Mouse (Mus musculus): ENCODE results near the gene Dagla.

Dagla gene

DNA sequence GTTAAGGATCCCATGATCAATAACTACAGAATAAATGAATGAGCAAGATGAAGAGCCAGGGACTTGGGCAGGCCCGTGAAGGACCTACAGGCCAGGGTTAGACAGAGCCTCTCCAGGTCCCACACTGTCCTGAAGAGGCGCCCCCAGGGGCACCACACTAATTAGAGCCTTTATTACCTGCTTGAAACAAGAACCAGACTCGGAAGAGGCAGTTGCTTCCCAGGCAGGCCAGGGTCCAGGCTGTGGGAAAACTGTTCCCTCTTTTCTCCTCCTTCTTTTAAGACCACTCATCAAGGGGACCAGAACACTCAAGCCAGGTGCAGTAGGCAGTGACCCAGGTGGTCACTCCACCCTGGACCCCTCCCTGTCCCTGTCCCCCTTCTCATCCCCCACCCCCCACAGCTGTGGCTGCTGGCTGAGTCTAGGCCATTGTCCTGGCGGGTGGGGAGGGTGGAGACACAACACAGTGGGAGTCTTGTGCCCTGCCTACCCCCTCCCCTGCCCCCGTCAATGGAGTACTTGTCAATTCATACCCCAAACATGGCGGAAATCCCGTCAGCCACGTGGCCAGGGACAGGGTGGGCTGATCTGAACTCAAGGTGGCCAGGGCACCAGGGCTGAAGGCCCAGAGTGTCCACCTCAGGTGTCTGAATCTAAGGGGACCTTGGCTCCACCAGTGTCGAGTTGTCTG, 72.2 kb downstream of the Dagla start:
- no peak for DNase-seq

GRCm38 (mm10) chr19:10231871-10232270, 72.8 kb downstream of the Dagla start:
- DNase-seq = no peak

DNA sequence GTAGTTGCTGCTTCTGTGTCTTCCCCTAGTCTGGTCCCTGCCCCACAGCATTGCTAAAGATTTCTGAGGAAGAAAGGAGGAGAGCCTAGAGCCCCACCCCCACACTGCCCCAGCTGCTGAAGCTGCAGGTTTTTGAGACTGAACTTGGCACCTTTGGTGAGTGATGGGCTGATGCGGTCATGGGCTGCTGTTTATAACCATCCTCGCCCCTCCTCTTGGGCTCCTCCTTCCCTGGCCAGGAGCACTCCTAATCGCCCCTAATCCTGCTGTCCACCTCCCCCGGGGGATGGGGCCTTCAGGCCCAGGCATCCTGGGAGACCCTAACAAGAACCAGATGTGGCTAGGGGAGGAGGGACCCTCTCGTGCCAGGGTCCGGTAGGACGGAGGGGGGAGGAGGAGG, 73.7 kb downstream of the Dagla start:
- DNase-seq = peak; percentile 36

GRCm38 (mm10) chr19:10225767-10226166, 78.9 kb downstream of the Dagla start:
- DNase-seq = no peak

- peak; percentile 60 for DNase-seq
Measured at GRCm38 (mm10) chr19:10224637-10225453, 79.8 kb downstream of the Dagla start.

GRCm38 (mm10) chr19:10223561-10223960, 81.1 kb downstream of the Dagla start:
- DNase-seq = no peak

DNA sequence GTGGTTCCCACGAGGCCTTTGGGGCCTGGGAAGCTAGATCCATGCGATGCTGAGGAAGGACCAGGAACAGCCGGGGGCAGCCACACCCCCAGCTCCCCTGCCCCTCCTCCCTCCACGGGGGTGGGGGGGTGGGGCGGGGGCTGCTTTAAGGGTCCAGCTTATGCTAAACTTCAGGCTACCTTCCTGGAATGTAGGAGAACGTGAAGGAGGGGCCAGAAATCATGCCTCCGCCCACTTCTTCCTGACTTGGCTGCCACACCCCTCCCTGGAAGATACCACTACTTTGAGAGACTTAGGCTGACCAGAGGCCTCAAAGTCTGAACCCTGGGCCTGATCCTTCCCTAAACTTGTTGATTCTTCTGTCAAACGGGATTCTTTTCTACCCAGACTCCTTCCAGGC, 82.0 kb downstream of the Dagla start:
- DNase-seq = no peak

DNA sequence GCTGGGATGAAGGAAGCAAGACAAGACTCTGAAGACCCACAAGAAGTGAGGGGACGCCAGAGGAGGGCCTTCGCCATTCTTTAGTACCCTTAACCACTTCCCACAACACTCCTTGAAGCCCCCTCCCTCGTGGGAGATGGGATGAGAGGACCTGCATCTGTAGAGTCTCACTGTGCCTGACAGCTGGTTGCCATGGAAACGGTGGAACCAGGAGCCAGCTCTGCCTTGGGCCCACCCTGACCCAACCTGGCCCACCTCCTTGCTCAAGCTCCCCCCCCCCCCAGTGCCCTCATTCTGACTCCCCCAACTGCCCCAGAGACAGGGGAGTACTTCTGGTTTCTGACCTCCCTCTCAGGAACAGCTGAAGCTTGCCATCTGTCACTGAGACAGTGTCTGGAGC, 83.1 kb downstream of the Dagla start:
- DNase-seq = peak; percentile 44

DNA sequence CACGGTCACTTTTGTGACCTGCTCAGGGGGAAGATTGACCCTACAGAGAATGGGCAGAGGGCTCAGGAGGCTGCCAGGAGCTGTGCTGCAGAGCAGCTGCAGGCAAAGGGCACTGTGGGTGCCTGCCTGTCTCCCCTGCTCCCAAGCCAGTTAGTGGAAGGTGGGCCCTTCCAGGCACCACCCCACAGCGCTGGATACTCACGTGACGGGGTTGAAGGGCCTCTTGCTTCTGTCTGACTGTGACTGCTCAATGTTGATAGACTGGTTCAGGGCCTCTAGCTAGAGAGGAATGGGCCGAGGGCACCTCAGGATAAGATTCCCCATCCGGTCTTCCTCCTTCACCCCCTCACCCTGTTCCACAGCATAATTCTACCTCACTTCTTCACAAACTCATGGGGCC, 85.1 kb downstream of the Dagla start:
- DNase-seq = no peak

- peak; percentile 73 for DNase-seq
Measured at GRCm38 (mm10) chr19:10219108-10219507, 85.6 kb downstream of the Dagla start.

- DNase-seq = no peak
Measured at GRCm38 (mm10) chr19:10216101-10216500, 88.6 kb downstream of the Dagla start.

DNA sequence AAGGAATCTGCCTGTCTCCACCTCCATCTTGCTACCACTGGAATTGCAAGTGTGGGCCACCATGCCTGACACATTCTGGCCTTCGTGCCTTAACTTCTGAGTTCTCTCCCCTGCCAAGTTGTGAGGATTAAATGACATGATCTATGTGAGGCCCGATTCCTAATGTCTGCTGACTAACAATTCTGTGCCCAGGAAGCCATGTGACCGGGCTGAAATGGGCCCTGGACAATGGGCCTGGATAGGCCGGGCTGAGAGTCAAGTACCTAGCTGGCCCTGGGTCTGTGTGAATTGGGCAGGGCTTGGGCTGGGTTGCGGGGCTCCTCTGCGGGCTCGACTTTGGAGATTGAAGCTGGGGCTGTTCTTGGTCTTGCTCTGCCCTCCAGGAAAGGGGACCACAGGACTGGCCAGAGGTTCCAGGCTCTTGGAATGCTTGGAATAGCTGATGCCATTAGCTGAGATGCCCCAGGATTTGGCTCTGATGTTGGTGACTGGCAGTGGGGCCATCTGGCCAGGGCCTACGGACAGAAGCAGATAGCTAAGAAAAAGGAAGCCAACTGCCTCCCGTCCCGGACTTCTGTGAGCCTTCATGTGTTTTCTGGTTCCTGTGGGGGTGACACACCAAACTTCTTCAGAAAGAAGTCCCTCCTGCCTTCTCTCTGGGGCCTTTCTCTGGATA, 90.7 kb downstream of the Dagla start:
- DNase-seq = no peak

DNA sequence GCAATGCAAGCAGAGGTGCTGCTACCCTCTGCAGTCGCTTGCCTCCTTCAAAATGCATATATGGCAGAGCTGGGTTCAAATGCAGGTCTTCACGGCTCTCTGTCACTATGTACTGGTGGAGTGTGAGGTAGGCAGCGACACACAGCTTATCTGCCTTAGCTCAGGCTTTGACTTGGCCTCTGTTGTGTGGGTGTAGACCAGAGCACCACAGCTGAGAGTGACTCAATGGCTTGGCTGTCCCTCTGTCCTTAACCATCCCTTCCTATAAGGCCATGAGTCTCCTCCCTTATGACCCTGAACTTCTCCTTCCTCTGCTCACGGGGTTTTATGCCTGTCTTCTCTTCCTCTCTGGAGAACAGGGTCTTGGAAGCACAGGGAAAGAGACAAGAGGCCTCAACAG, 93.8 kb downstream of the Dagla start:
- DNase-seq = no peak

GRCm38 (mm10) chr19:10208851-10209250, 95.8 kb downstream of the Dagla start:
- no peak for DNase-seq

GRCm38 (mm10) chr19:10205051-10205450, 99.6 kb downstream of the Dagla start:
- no peak for DNase-seq

DNA sequence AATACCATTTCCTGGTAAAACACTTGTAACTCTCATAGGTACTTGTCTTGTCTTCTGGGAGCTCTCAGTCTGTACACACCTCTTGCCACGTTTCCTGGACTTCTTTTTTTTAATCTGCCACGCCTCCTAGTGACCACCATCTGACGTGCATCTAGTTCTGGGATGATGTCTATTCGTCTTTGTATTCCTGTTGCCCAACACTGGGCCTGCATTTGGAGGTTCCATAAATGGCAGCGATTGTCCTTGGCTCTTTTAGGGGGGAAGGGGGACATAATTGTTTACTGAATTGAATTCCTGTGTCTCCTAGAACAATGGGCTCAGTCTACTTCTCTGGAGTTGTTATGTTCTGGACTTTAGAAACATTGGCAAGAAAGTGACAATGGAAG, 100.1 kb downstream of the Dagla start:
- peak; percentile 74 for DNase-seq

DNA sequence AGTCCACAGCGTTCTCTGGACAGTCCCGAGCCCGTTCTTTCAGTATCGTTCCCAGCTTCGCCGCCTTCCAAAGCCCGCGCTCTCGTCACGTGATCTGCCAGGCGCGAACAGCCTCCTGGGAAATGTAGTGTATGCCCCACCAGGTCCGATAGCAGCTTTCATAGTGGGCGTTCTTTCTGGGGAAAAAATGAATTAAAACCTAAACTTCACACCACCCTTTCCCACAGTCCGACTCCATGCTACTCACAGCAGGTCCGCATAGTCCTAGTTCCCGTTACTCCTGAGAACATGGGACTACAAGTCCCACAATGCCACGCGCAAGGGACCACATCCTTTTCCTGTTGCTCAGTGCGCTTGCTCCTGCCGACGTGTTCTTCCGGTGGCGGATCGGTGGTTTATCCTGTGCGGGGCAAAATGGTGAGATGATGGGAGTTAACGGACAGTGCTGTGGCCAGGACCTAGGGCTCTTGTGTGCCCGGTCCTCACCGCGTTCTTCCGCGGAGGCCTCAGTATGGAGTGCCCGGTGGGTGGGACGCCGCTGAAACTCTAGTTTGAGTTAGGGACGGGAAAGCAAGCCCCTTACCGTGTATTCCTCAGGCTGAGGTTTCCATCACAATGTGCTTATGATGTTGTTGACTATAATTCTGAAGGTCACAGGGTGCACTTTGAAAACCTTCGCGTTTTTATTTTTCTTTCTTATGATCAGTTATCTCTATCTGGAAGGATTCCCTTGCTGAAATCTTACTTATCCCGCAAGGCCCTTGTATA, 100.6 kb downstream of the Dagla start, which contains the start of the genes Tmem258 and Fen1:
Gene Tmem258, plus strand, starts transcription at position 167 of the 768 bp plus-strand sequence.
Gene Fen1, minus strand, starts transcription at position 322 of the 768 bp plus-strand sequence.
- peak; percentile 94 for DNase-seq

DNA sequence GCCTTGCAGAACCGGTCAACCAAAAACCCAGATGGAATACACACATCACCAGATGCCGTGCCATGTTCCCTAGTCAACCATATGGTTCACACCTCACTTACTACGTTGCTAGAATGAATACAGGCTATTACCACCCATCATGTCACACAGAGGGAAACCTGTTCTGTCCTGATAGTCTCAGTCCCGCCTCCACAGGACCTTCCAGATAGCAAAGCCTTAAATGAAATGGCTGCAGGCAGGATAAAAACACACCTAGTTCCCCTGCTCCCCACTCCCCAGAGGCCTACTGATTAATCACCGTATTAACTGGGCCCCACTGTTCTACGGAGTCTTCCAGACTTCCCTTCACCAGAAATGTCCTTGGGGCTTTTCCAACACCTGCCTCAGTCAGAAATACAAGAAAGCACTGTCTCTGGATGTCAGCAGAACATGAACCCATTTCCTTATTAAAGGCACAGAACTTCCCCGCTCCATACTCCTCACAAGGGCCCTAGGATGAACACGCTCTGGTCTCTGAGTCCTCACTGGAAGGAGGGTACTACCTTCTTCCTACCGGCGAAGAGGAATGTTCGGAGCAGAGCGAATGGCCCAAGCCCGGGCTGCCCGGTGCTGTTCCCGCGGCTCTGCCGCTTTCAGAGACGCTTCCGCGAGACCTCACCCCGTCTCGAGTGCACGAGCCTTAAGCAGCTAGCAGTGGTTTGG, 101.4 kb downstream of the Dagla start:
- DNase-seq = no peak

DNA sequence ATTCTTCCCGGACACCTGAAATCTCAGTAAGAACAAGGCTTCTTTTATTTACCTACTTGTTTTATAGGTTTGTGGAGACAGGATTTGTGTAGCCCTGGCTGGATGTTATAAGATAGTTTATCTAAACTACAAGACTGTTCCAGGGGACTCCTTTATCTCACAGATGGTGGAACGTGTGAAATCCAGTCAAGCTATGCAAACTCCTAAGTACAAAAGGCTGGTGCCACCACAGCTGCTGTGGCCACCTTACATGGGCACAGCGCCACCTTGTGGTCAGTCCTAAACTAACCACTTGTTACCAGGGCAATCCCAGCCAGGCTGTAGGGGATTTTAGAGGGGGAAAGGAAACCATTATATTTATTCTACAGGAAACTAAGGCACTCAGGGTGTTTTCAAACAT, 106.0 kb downstream of the Dagla start:
- peak; percentile 87 for DNase-seq

- no peak for DNase-seq
Measured at GRCm38 (mm10) chr19:10198286-10198685, 106.4 kb downstream of the Dagla start.

- DNase-seq = no peak
Measured at GRCm38 (mm10) chr19:10197130-10197529, 107.5 kb downstream of the Dagla start.

Measured in retina, postnatal 1 day (tissue).